Mouse (Mus musculus) ovary, adult 18-20 months (tissue): ENCODE data around the gene A830031A19Rik.

ENCODE experiments used
- DNase-seq: peaks from one replicate; pipeline ENCODE4 v3.0.0; 2022; ENCODE audit warnings: low spot score, mixed read lengths

The A830031A19Rik gene

GRCm38 (mm10) chr11:24095656-24096353 is 21.0 kb upstream of the A830031A19Rik start:
- DNase-seq, result no peak

GRCm38 (mm10) chr11:24095236-24095635 is 20.4 kb upstream of the A830031A19Rik start:
- no peak for DNase-seq

GRCm38 (mm10) chr11:24094086-24094487 is 19.2 kb upstream of the A830031A19Rik start:
- no peak for DNase-seq

- no peak for DNase-seq
Observed at GRCm38 (mm10) chr11:24092618-24093017, 17.8 kb upstream of the A830031A19Rik start.

GRCm38 (mm10) chr11:24091393-24092080 is 16.7 kb upstream of the A830031A19Rik start:
- DNase-seq, result no peak

GRCm38 (mm10) chr11:24090443-24090842 is 15.6 kb upstream of the A830031A19Rik start:
- DNase-seq, result no peak

- no peak for DNase-seq
Observed at GRCm38 (mm10) chr11:24087069-24087468, 12.2 kb upstream of the A830031A19Rik start.

- DNase-seq, result no peak
Observed at GRCm38 (mm10) chr11:24085986-24086385, 11.1 kb upstream of the A830031A19Rik start.

GRCm38 (mm10) chr11:24084590-24084989 is 9.7 kb upstream of the A830031A19Rik start:
- no peak for DNase-seq

- DNase-seq, result no peak
Observed at GRCm38 (mm10) chr11:24084077-24084476, 9.2 kb upstream of the A830031A19Rik start.

GRCm38 (mm10) chr11:24083423-24083822 is 8.6 kb upstream of the A830031A19Rik start:
- DNase-seq, result no peak

- no peak for DNase-seq
Observed at GRCm38 (mm10) chr11:24083076-24083405, 8.2 kb upstream of the A830031A19Rik start.

GRCm38 (mm10) chr11:24082385-24083075 is 7.7 kb upstream of the A830031A19Rik start:
- no peak for DNase-seq

GRCm38 (mm10) chr11:24081687-24082384 is 7.0 kb upstream of the A830031A19Rik start:
- no peak for DNase-seq

GRCm38 (mm10) chr11:24081016-24081686 is 6.3 kb upstream of the A830031A19Rik start:
- DNase-seq, result peak; percentile 38

- DNase-seq, result no peak
Observed at GRCm38 (mm10) chr11:24080541-24080940, 5.7 kb upstream of the A830031A19Rik start.

- no peak for DNase-seq
Observed at GRCm38 (mm10) chr11:24079392-24080391, 4.8 kb upstream of the A830031A19Rik start.

- peak; percentile 31 for DNase-seq
Observed at GRCm38 (mm10) chr11:24078706-24079316, 4.0 kb upstream of the A830031A19Rik start.

GRCm38 (mm10) chr11:24077795-24078705 is 3.2 kb upstream of the A830031A19Rik start, which contains the start of gene Bcl11a:
Gene Bcl11a (plus strand): TSS chr11:24078056.
- peak; percentile 68 for DNase-seq
